Mouse (Mus musculus) Muller cell, postnatal 12 days (primary cell): Measurements from ENCODE around the gene Lrmda.

ENCODE experiments used
- DNase-seq: peaks from one replicate; pipeline ENCODE4 v3.0.0-alpha.2; 2015; ENCODE audit errors: inconsistent ontology term

The Lrmda gene

GRCm38 (mm10) chr14:21992321-21992885, 27.1 kb upstream of the Lrmda start:
- DNase-seq: no peak

- no peak for DNase-seq
These were observed 26.1 kb upstream of the Lrmda start for GRCm38 (mm10) chr14:21993251-21994060.

- no peak for DNase-seq
These were observed 25.2 kb upstream of the Lrmda start for GRCm38 (mm10) chr14:21994061-21994990.

- peak; percentile 64 for DNase-seq
These were observed 24.3 kb upstream of the Lrmda start for GRCm38 (mm10) chr14:21995031-21995754.

GRCm38 (mm10) chr14:21999588-21999987, 19.9 kb upstream of the Lrmda start:
- no peak for DNase-seq

GRCm38 (mm10) chr14:22003231-22003630, 16.3 kb upstream of the Lrmda start:
- DNase-seq: no peak

- DNase-seq: no peak
These were observed 15.9 kb upstream of the Lrmda start for GRCm38 (mm10) chr14:22003631-22004030.

- peak; percentile 47 for DNase-seq
These were observed 14.6 kb upstream of the Lrmda start for GRCm38 (mm10) chr14:22004943-22005342.

GRCm38 (mm10) chr14:22007006-22007405, 12.5 kb upstream of the Lrmda start:
- DNase-seq: no peak

- DNase-seq: no peak
These were observed 5.2 kb upstream of the Lrmda start for GRCm38 (mm10) chr14:22014315-22014714.

GRCm38 (mm10) chr14:22014781-22015180, 4.7 kb upstream of the Lrmda start:
- DNase-seq: no peak

- DNase-seq: no peak
These were observed 2.5 kb upstream of the Lrmda start for GRCm38 (mm10) chr14:22017011-22017410.

GRCm38 (mm10) chr14:22019949-22020845, 685 bp downstream of the Lrmda start:
- DNase-seq: peak; percentile 3

GRCm38 (mm10) chr14:22020885-22021284, 1.4 kb downstream of the Lrmda start:
- peak; percentile 31 for DNase-seq

- no peak for DNase-seq
These were observed 4.0 kb downstream of the Lrmda start for GRCm38 (mm10) chr14:22023533-22023932.

GRCm38 (mm10) chr14:22035900-22036299, 16.4 kb downstream of the Lrmda start:
- DNase-seq: peak; percentile 26

GRCm38 (mm10) chr14:22036338-22036737, 16.8 kb downstream of the Lrmda start:
- DNase-seq: no peak

GRCm38 (mm10) chr14:22036802-22037497, 17.4 kb downstream of the Lrmda start:
- DNase-seq: peak; percentile 14

- DNase-seq: peak; percentile 4
These were observed 18.1 kb downstream of the Lrmda start for GRCm38 (mm10) chr14:22037498-22038131.
